Mouse (Mus musculus): Measurements from ENCODE around the gene Fgfr1op2.
A peak's percentile ranks its signal among the peaks of the same experiment; 100 is the strongest.

The Fgfr1op2 gene

DNA sequence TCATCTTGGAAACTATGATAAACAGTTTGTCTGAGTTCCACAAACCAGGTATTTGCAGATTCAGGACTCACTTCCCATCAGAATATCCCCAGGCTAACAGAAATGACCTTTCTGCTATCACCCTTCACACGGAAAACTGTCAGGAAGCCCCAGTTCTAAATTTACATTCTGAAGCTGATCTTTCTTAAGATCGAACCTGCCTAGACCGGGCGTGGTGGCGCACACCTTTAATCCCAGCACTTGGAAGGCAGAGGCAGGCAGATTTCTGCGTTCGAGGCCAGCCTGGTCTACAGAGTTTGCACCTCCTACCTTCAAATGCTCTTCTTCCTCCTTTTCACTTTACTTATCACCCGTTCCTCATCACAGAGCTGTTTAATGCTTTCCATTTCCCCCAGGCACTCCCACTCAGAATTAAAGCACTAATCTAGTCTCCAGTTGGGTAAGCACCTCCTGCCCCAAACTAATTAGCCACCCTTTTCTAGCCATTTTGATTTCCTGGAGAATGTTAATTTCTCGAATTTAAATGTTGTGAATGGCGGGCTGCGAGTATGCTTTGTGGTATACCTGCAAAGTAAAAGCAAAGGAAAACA lies 64.7 kb downstream of the Fgfr1op2 start:
- DNase-seq (ENCODE audit: low spot score in 2 of 2) = no peak

DNA sequence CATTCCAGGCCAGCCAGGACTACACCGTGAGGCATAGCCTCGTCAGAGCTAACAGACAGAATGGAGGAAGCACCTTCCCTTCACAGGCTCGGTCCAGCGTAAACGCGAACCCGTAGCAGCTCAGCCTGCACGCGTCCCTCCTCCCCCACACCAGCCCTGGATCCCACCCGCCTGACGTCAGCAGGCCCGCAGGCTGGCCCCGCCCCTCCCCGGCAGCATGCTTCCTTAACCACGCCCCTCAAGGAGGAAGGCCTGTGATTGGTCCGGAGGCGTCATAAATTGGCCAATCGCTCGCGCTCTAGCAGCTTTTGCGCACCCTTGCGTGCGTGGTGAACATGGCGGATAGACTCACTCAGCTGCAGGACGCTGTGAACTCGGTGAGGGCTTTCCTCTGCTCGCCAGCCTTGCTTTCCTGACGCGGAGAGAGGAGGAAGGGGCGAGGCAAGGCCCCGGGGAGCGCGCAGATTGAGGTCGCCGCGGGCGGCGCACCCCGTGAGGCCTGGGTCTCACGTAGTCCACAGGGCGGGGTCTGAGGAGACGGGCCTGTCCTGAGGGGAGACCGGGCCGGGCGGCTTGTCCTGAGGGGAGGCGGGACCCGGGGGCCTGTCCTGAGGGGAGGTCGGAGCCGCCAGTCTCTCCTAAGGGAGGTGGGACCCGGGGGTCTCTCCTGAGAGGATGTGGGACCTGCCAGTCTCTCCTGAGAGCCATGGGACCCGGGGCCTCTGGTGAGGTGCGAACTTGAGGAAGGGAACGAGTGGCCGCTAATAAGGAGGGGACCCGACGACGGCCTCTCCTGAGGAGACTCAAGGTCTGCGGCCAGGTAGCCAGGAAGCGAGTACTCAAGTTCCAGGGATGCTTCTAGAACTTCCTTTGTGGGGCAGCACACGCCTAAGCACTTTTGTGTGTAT lies 65.5 kb downstream of the Fgfr1op2 start, which contains the start of the genes Med21 and Tm7sf3:
Gene Med21 (plus strand): TSS at position 272 of the 908 bp plus-strand sequence.
Gene Tm7sf3 (minus strand): TSS at position 549 of the 908 bp plus-strand sequence.
- peak; percentile 98 to 99 for DNase-seq (ENCODE audit: low spot score in 2 of 2)

GRCm38 (mm10) chr6:146643184-146643570 lies 66.2 kb downstream of the Fgfr1op2 start:
- DNase-seq (ENCODE audit: low spot score in 2 of 2) = no peak

Data from spleen, postnatal 36 days (tissue).